In genomic region chr1:166735545-166735944, GRCm38 (mm10) we compare ENCODE assay signal across 29 mouse cellular contexts. TPM values are rescaled to one million over a fixed set of nuclear protein-coding genes. Genes with fewer than 3 reads are reported as not detected.
DNase-seq lines count a peak whose midpoint lies in the region; ATAC-seq lines count a peak whose summit lies in the region.
"Had no signal": no experiment of that assay in that cellular context is flagged by ENCODE, and none has a peak within 500 bp of the region (broad histone marks: within the 10 kb centered on the region; RNA-seq: fewer than 3 reads in every experiment).

No protein-coding gene starts in this region.

- 0 out of 2 replicates have a peak, but pooled peaks cover 3% of the 10 kb centered on the region for H3K4me1 ChIP-seq in midbrain, embryonic 13.5 days (replicated peaks)
- H3K4me1 ChIP-seq in midbrain, embryonic 14.5 days (ENCODE audit: control insufficient read depth, insufficient read depth, low read length) = no peaks in the 10 kb centered on the region
- peaks cover 3% of the 10 kb centered on the region; the same call in 1 of the 2 replicates for H3K4me1 ChIP-seq in midbrain, embryonic 16.5 days (ENCODE audit: control insufficient read depth, insufficient read depth, low read length)
- no peaks in the 10 kb centered on the region for H3K4me1 ChIP-seq in midbrain, embryonic 10.5 days
- H3K4me1 ChIP-seq: embryonic facial prominence, embryonic 13.5 days; embryonic facial prominence, embryonic 15.5 days; forebrain, embryonic 10.5 days; forebrain, embryonic 12.5 days; forebrain, embryonic 15.5 days had no signal

- H3K9ac ChIP-seq in midbrain, embryonic 13.5 days (replicated peaks) = no peak overlapping the region
- H3K9ac ChIP-seq in midbrain, embryonic 14.5 days (replicated peaks; ENCODE audit: low read length) = no peak overlapping the region
- H3K9ac ChIP-seq in midbrain, embryonic 16.5 days (ENCODE audit: low read depth, low read length) = no peak overlapping the region
- H3K9ac ChIP-seq: embryonic facial prominence, embryonic 13.5 days; embryonic facial prominence, embryonic 15.5 days; forebrain, embryonic 12.5 days; forebrain, embryonic 15.5 days had no signal

- no peak overlapping the region for H3K4me3 ChIP-seq in midbrain, embryonic 13.5 days (replicated peaks)
- no peak overlapping the region for H3K4me3 ChIP-seq in midbrain, embryonic 14.5 days (replicated peaks; ENCODE audit: low read depth, low read length)
- no peak overlapping the region for H3K4me3 ChIP-seq in midbrain, embryonic 16.5 days (ENCODE audit: low read depth, low read length)
- no peak overlapping the region for H3K4me3 ChIP-seq in midbrain, embryonic 10.5 days
- H3K4me3 ChIP-seq: embryonic facial prominence, embryonic 13.5 days; embryonic facial prominence, embryonic 15.5 days; erythroblast, embryonic 14.5 days; forebrain, embryonic 10.5 days; forebrain, embryonic 12.5 days; forebrain, embryonic 15.5 days had no signal

- peak; percentile 20; the same call in 1 of the 2 replicates for ATAC-seq in midbrain, embryonic 13.5 days
- no peak for ATAC-seq in midbrain, embryonic 14.5 days (ENCODE audit: low FRiP score, low TSS enrichment)
- ATAC-seq in midbrain, embryonic 16.5 days = peak; percentile 51; the same call in 1 of the 2 replicates
- ATAC-seq: activated CD4-positive, CD25-positive, alpha-beta regulatory T cell, adult 4 months; CD4-positive, CD25-positive, alpha-beta regulatory T cell, adult 4 months; forebrain, embryonic 15.5 days; Patski had no signal

- no peaks in the 10 kb centered on the region for H3K36me3 ChIP-seq in midbrain, embryonic 13.5 days
- no peaks in the 10 kb centered on the region for H3K36me3 ChIP-seq in midbrain, embryonic 14.5 days (ENCODE audit: control insufficient read depth, insufficient read depth, low read length)
- no peaks in the 10 kb centered on the region for H3K36me3 ChIP-seq in midbrain, embryonic 16.5 days (ENCODE audit: control insufficient read depth, insufficient read depth, low read length)
- H3K36me3 ChIP-seq in midbrain, embryonic 10.5 days = no peaks in the 10 kb centered on the region
- H3K36me3 ChIP-seq: embryonic facial prominence, embryonic 13.5 days; embryonic facial prominence, embryonic 15.5 days; forebrain, embryonic 10.5 days; forebrain, embryonic 12.5 days; forebrain, embryonic 15.5 days; G1E had no signal

- WGBS in midbrain, embryonic 13.5 days = 68% methylated on average over 5 of the region's 5 CpGs
- WGBS in midbrain, embryonic 14.5 days = 70% methylated on average over 5 of the region's 5 CpGs
- WGBS in midbrain, embryonic 16.5 days = 53% methylated on average over 5 of the region's 5 CpGs
- WGBS in midbrain, embryonic 10.5 days = 72% methylated on average over 5 of the region's 5 CpGs

- no peaks in the 10 kb centered on the region for H3K9me3 ChIP-seq in midbrain, embryonic 13.5 days
- no peaks in the 10 kb centered on the region for H3K9me3 ChIP-seq in midbrain, embryonic 14.5 days (ENCODE audit: control insufficient read depth, low read length)
- H3K9me3 ChIP-seq in midbrain, embryonic 16.5 days (replicated peaks; ENCODE audit: control insufficient read depth, low read length, poor library complexity, severe bottlenecking) = no peaks in the 10 kb centered on the region
- H3K9me3 ChIP-seq in midbrain, embryonic 10.5 days (replicated peaks) = no peaks in the 10 kb centered on the region
- H3K9me3 ChIP-seq: embryonic facial prominence, embryonic 13.5 days; embryonic facial prominence, embryonic 15.5 days; forebrain, embryonic 10.5 days; forebrain, embryonic 12.5 days; forebrain, embryonic 15.5 days had no signal

- H3K27me3 ChIP-seq in midbrain, embryonic 13.5 days = no peaks in the 10 kb centered on the region
- H3K27me3 ChIP-seq in midbrain, embryonic 14.5 days (ENCODE audit: control insufficient read depth, insufficient read depth, low read length) = no peaks in the 10 kb centered on the region
- H3K27me3 ChIP-seq in midbrain, embryonic 16.5 days (ENCODE audit: control insufficient read depth, insufficient read depth, low read depth, low read length) = no peaks in the 10 kb centered on the region
- H3K27me3 ChIP-seq in midbrain, embryonic 10.5 days (ENCODE audit: low read depth, poor library complexity, severe bottlenecking) = no peaks in the 10 kb centered on the region
- H3K27me3 ChIP-seq: CH12.LX; embryonic facial prominence, embryonic 13.5 days; embryonic facial prominence, embryonic 15.5 days; forebrain, embryonic 12.5 days; forebrain, embryonic 15.5 days had no signal

- no peak overlapping the region for H3K4me2 ChIP-seq in midbrain, embryonic 13.5 days (replicated peaks)
- H3K4me2 ChIP-seq in midbrain, embryonic 14.5 days (ENCODE audit: low read length) = no peak overlapping the region
- no peak overlapping the region for H3K4me2 ChIP-seq in midbrain, embryonic 16.5 days (ENCODE audit: low read length)
- H3K4me2 ChIP-seq: embryonic facial prominence, embryonic 13.5 days; embryonic facial prominence, embryonic 15.5 days; forebrain, embryonic 12.5 days; forebrain, embryonic 15.5 days had no signal

- DNase-seq in embryo, embryonic 11 days = peak; percentile 0
- no peak for DNase-seq in embryo, embryonic 10.5 days (ENCODE audit: low spot score)
- DNase-seq in midbrain, embryonic 14.5 days = no peak
- DNase-seq in midbrain, embryonic 10.5 days (ENCODE audit: low spot score) = no peak
- DNase-seq: adrenal gland, adult 8-10 months; adrenal gland, postnatal 14 days; adrenal gland, postnatal 36 days; B cell, adult 2 months; cerebellum, adult 11 months; cerebellum, adult 18-20 months; cerebellum, adult 8-10 months; cerebellum, adult 9-11 months; cerebellum, postnatal 14 days; cerebellum, postnatal 36 days had no signal

- no peak overlapping the region for H3K27ac ChIP-seq in midbrain, embryonic 13.5 days
- H3K27ac ChIP-seq in midbrain, embryonic 14.5 days (replicated peaks; ENCODE audit: low read depth, low read length) = no peak overlapping the region
- H3K27ac ChIP-seq in midbrain, embryonic 16.5 days (ENCODE audit: low read length) = no peak overlapping the region
- no peak overlapping the region for H3K27ac ChIP-seq in midbrain, embryonic 10.5 days (replicated peaks)
- H3K27ac ChIP-seq: embryonic facial prominence, embryonic 13.5 days; embryonic facial prominence, embryonic 15.5 days; forebrain, embryonic 10.5 days; forebrain, embryonic 12.5 days; forebrain, embryonic 15.5 days had no signal

RNA-seq across cellular contexts. Expression of gene Fmo9, which starts 53.9 kb away (rescaled TPM):
- not detected in 2 replicates for polyA plus RNA-seq in midbrain, embryonic 13.5 days (2015; fragmentation: Nextera tagmentation; extraction: Ambion mirVana)
- polyA plus RNA-seq in midbrain, embryonic 14.5 days (2014; fragmentation: Nextera tagmentation; extraction: Ambion mirVana) = not detected in 2 replicates
- polyA plus RNA-seq in midbrain, embryonic 16.5 days (2015; fragmentation: Nextera tagmentation; extraction: Ambion mirVana) = not detected in 2 replicates
- not detected in 2 replicates for polyA plus RNA-seq in midbrain, embryonic 10.5 days (2016; fragmentation: Nextera tagmentation; extraction: Ambion mirVana)
- polyA plus RNA-seq: activated CD4-positive, CD25-positive, alpha-beta regulatory T cell, adult 4 months; CD4-positive, CD25-positive, alpha-beta regulatory T cell, adult 4 months; embryonic facial prominence, embryonic 11.5 days; embryonic facial prominence, embryonic 13.5 days; forebrain, embryonic 10.5 days; forebrain, embryonic 12.5 days; forebrain, embryonic 15.5 days; frontal cortex, adult 2 months; G1E; Patski had no signal
